Mouse (Mus musculus) forebrain, embryonic 15.5 days (tissue): Measurements from ENCODE around the gene Vps16. TPM values are rescaled to one million over a fixed set of nuclear protein-coding genes. Genes with fewer than 3 reads are reported as not detected.

Experiments
- ATAC-seq: fragments of 200-750 bp; cut with Nextera tagmentation; replicated peaks from 2 replicates; pipeline ENCODE4 v1.8.0; 2017; ENCODE audit warnings: mild to moderate bottlenecking, moderate TSS enrichment, moderate library complexity
- H3K27ac ChIP-seq: fragments of 300-500 bp; sonication (generic); replicated peaks from 2 replicates; pipeline ENCODE4 v1.5.1; 2015; ENCODE audit warnings: mild to moderate bottlenecking, inconsistent platforms
- H3K27me3 ChIP-seq: fragments of 300-500 bp; sonication (generic); 2 replicates; pipeline ENCODE4 v1.6.1; 2015; ENCODE audit warnings: inconsistent platforms
- H3K36me3 ChIP-seq: fragments of 300-500 bp; sonication (generic); 2 replicates; pipeline ENCODE4 v1.6.1; 2015; ENCODE audit warnings: mild to moderate bottlenecking, inconsistent platforms
- H3K4me1 ChIP-seq: fragments of 300-500 bp; sonication (generic); 2 replicates; pipeline ENCODE4 v1.6.1; 2015; ENCODE audit warnings: inconsistent platforms
- H3K4me2 ChIP-seq: fragments of 300-500 bp; sonication (generic); replicated peaks from 2 replicates; pipeline ENCODE4 v1.6.1; 2015; ENCODE audit warnings: mild to moderate bottlenecking, inconsistent platforms
- H3K4me3 ChIP-seq: fragments of 300-500 bp; sonication (generic); 2 replicates; pipeline ENCODE4 v1.5.1; 2015; ENCODE audit warnings: mild to moderate bottlenecking, inconsistent platforms
- H3K9ac ChIP-seq: fragments of 300-500 bp; sonication (generic); replicated peaks from 2 replicates; pipeline ENCODE4 v1.6.1; 2015; ENCODE audit warnings: mild to moderate bottlenecking, inconsistent platforms
- H3K9me3 ChIP-seq: fragments of 300-500 bp; sonication (generic); 2 replicates; pipeline ENCODE4 v1.6.1; 2016; ENCODE audit warnings: inconsistent platforms
- WGBS: fragments of 180-500 bp; shearing (Covaris S2); methylation state at CpG from one replicate; pipeline ENCODE4 v1.1.7; 2015; ENCODE audit warnings: mixed read lengths; 5-methylcytosine and 5-hydroxymethylcytosine counted together
- polyA plus RNA-seq: library from polyadenylated mRNA; unstranded; fragments of >200 nt; fragmentation: Nextera tagmentation; extraction: Ambion mirVana; gene quantifications from 2 replicates; pipeline ENCODE4 v1.2.1, GENCODE M21; 2015

The Vps16 gene
- polyA plus RNA-seq, 1 experiment from 2014 or later = 119 TPM

- no peaks in the 10 kb centered on the region for H3K9me3 ChIP-seq
- ATAC-seq = no peak
- H3K4me2 ChIP-seq = no peak overlapping the region
- WGBS = 47% methylated on average over 2 of the region's 2 CpGs
- H3K36me3 ChIP-seq = 0 out of 2 replicates have a peak, but pooled peaks cover 6% of the 10 kb centered on the region
- no peak overlapping the region for H3K9ac ChIP-seq
- H3K27ac ChIP-seq = no peak overlapping the region
- H3K4me3 ChIP-seq = no peak overlapping the region
- H3K27me3 ChIP-seq = no peaks in the 10 kb centered on the region
- H3K4me1 ChIP-seq = peaks cover 25% of the 10 kb centered on the region
Measured at GRCm38 (mm10) chr2:130429851-130430250, 5.7 kb downstream of the Vps16 start.

- H3K36me3 ChIP-seq = 0 out of 2 replicates have a peak, but pooled peaks cover 6% of the 10 kb centered on the region
- ATAC-seq = no peak
- no peak overlapping the region for H3K4me3 ChIP-seq
- no peaks in the 10 kb centered on the region for H3K27me3 ChIP-seq
- no peak overlapping the region for H3K4me2 ChIP-seq
- H3K9ac ChIP-seq = no peak overlapping the region
- H3K4me1 ChIP-seq = peaks cover 19% of the 10 kb centered on the region
- 88% methylated on average over 3 of the region's 3 CpGs for WGBS
- no peaks in the 10 kb centered on the region for H3K9me3 ChIP-seq
- H3K27ac ChIP-seq = no peak overlapping the region
Measured at GRCm38 (mm10) chr2:130430484-130430883, 6.3 kb downstream of the Vps16 start.

- H3K27ac ChIP-seq = no peak overlapping the region
- peak; percentile 63; the same call in 1 of the 2 replicates for ATAC-seq
- no peaks in the 10 kb centered on the region for H3K27me3 ChIP-seq
- no peak overlapping the region for H3K4me2 ChIP-seq
- H3K9me3 ChIP-seq = no peaks in the 10 kb centered on the region
- no peak overlapping the region for H3K9ac ChIP-seq
- H3K4me3 ChIP-seq = no peak overlapping the region
- 0 out of 2 replicates have a peak, but pooled peaks cover 6% of the 10 kb centered on the region for H3K36me3 ChIP-seq
- peaks cover 14% of the 10 kb centered on the region; the same call in 1 of the 2 replicates for H3K4me1 ChIP-seq
- WGBS = 76% methylated on average over 3 of the region's 3 CpGs
Measured at GRCm38 (mm10) chr2:130432157-130432556, 8.0 kb downstream of the Vps16 start.

DNA sequence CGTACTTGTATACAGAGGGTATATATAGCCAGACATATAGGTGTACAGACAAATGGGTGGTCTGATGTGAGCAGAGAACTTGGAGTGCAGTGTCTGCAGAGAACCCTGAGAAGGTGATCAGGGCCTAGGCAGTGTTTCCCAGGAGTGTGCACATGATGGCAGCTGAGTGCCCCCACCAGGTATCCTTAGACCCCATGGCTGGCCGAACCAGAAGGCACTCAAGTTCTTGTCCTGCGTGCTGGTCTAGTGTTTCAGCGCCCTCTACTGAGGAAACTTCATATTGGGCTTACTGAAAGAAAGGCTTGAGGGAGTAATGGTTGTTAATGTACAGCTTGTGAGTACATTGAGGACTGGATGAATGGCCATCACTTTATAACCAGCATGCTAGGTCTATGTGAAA is 9.0 kb downstream of the Vps16 start:
- Histone ChIP-seq H3K4me3 (no peak overlapping the region), H3K4me2 (no peak overlapping the region), H3K4me1 (peaks cover 14% of the 10 kb centered on the region; the same call in 1 of the 2 replicates), H3K9me3 (no peaks in the 10 kb centered on the region), H3K9ac (no peak overlapping the region), H3K27ac (no peak overlapping the region), H3K36me3 (peaks cover 10% of the 10 kb centered on the region), H3K27me3 (no peaks in the 10 kb centered on the region)
- WGBS = 24% methylated on average over 4 of the region's 4 CpGs
- peak; percentile 41; the same call in 1 of the 2 replicates for ATAC-seq

DNA sequence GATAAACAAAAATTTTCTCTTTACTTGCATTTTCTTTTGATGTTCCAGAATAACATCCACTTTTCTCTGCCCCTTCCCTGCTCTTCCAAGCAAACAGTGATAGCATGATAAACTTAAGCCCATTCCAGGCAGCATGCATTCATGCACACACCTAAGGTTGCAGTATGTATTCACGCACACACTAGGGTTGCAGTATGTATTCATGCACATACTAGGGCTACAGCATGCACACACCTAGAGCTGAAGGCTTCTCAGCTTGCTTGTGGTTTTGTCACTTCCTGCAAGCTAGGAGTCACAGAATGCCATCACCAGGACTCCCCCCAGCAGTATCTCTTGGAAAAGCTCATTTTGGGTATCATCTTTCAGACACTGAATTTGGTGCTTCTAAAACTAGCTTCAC is 12.6 kb downstream of the Vps16 start:
- H3K4me2 ChIP-seq = no peak overlapping the region
- peaks cover 44% of the 10 kb centered on the region for H3K36me3 ChIP-seq
- no peaks in the 10 kb centered on the region for H3K27me3 ChIP-seq
- no peak overlapping the region for H3K27ac ChIP-seq
- peaks cover 6% of the 10 kb centered on the region; the same call in 1 of the 2 replicates for H3K4me1 ChIP-seq
- no peaks in the 10 kb centered on the region for H3K9me3 ChIP-seq
- no peak for ATAC-seq
- WGBS = 91% methylated on average over 1 of the region's 1 CpGs
- H3K4me3 ChIP-seq = no peak overlapping the region
- H3K9ac ChIP-seq = no peak overlapping the region

GRCm38 (mm10) chr2:130438861-130439260 is 14.7 kb downstream of the Vps16 start:
- H3K9me3 ChIP-seq = no peaks in the 10 kb centered on the region
- 98% methylated on average over 3 of the region's 3 CpGs for WGBS

DNA sequence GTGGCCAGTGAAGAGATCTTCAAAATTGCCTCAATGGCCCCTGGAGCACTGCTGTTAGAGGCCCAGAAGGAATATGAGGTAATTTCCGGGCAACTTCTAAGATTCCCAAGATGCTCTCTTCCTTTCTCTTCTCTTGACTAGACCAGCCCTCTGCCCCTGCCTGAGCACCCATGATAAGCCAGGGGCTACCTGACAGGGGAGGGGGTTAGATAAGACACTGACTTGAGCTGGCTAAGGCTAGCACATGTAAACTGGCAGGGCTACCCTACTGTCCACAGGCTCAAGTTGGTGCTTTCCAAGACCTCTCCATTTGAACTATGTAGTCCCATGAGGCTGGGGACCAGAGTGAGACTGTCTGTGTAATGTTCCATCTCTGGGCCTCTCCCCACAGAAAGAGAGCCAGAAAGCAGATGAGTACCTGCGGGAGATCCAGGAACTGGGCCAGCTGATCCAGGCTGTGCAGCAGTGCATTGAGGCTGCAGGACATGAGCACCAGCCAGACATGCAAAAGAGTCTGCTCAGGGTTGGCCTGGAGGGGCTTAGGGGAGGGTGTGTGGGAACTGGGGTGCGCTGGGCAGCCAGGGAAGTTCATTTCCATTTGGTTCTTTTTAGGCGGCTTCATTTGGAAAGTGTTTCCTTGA is 15.8 kb downstream of the Vps16 start:
- WGBS = 97% methylated on average over 4 of the region's 4 CpGs
- H3K27me3 ChIP-seq = no peaks in the 10 kb centered on the region
- H3K4me1 ChIP-seq = no peaks in the 10 kb centered on the region
- no peak overlapping the region for H3K4me2 ChIP-seq
- H3K36me3 ChIP-seq = peaks cover 69% of the 10 kb centered on the region
- H3K9ac ChIP-seq = no peak overlapping the region
- ATAC-seq = no peak
- no peak overlapping the region for H3K27ac ChIP-seq
- no peaks in the 10 kb centered on the region for H3K9me3 ChIP-seq
- H3K4me3 ChIP-seq = no peak overlapping the region

More at GRCm38 (mm10) chr2:130438861-130439260, 14.7 kb downstream of the Vps16 start:
- H3K27ac ChIP-seq = no peak overlapping the region
- H3K9ac ChIP-seq = no peak overlapping the region
- no peak for ATAC-seq
- peaks cover 61% of the 10 kb centered on the region for H3K36me3 ChIP-seq
- H3K4me2 ChIP-seq = no peak overlapping the region
- no peaks in the 10 kb centered on the region for H3K27me3 ChIP-seq
- H3K4me1 ChIP-seq = no peaks in the 10 kb centered on the region
- H3K4me3 ChIP-seq = no peak overlapping the region

- H3K4me2 ChIP-seq = no peak overlapping the region
- no peak overlapping the region for H3K4me3 ChIP-seq
- ATAC-seq = no peak
- H3K4me1 ChIP-seq = no peaks in the 10 kb centered on the region
- no peaks in the 10 kb centered on the region for H3K27me3 ChIP-seq
- H3K9me3 ChIP-seq = no peaks in the 10 kb centered on the region
- H3K9ac ChIP-seq = no peak overlapping the region
- peaks cover 75% of the 10 kb centered on the region for H3K36me3 ChIP-seq
- 89% methylated on average over 10 of the region's 10 CpGs for WGBS
- no peak overlapping the region for H3K27ac ChIP-seq
Measured at GRCm38 (mm10) chr2:130442162-130442561, 18.0 kb downstream of the Vps16 start.

DNA sequence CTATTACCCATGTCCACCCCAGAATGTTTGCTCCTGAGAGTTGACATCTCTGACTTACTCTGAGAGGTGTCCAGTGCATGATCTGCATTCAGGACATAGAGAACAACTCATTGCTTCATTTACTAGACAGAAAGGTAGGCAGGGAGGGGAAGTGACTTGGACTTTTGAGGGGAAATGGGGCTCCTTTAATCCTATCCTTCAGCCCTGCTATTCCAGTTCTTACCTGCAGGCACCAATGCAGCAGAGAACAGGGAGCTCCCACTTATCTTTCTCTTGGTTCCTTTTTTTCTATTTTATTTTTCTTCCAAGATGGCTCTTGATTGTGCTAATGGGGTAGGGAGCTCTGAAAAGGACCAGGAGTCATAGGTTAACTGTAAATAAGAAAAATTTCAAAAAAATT is 24.3 kb downstream of the Vps16 start:
- Histone ChIP-seq H3K4me2 (no peak overlapping the region), H3K4me1 (peaks cover 31% of the 10 kb centered on the region), H3K27me3 (no peaks in the 10 kb centered on the region), H3K9me3 (no peaks in the 10 kb centered on the region), H3K9ac (no peak overlapping the region), H3K27ac (no peak overlapping the region), H3K36me3 (peaks cover 17% of the 10 kb centered on the region), H3K4me3 (no peak overlapping the region)
- no peak for ATAC-seq

DNA sequence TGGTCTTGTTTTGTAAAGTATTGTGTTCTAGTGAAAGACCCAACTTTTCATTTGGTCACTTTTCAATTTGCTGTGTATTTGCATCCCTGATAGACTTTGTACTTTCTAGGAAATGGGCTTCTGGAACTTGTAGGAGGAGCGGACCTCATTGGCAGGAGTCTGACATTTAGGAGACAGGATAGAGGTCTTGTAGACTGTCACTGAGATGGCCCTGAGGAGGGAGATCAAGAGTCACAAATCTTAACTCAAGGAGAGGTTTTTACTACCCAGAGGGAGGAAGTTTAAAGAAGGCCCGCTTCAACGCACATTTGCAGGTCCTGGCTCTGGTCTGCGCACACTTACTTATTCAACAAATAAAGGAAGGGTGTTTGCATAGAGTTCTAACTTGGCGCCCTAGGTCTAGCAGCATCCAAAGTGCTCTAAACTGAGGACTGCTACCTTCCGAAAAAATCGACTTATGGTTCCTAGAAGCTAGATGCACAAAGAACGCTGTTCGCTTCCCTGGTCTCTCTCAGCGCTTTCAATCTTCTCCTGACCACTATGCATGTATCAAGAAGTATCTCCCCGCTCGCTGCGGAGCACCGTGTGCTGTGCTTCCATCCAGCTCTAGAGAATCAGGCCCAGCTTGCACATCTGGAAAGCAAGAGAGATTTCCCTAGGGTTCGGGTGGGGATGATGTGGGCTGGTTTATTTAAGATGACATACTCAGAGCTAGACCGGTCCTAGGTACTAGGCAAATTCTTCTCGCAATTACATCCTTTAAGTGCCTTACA is 25.1 kb downstream of the Vps16 start:
- 9% methylated on average over 17 of the region's 17 CpGs for WGBS
- peaks cover 35% of the 10 kb centered on the region for H3K4me1 ChIP-seq
- H3K9me3 ChIP-seq = no peaks in the 10 kb centered on the region
- no peaks in the 10 kb centered on the region for H3K27me3 ChIP-seq
- no peak overlapping the region for H3K27ac ChIP-seq
- peaks cover 10% of the 10 kb centered on the region; the same call in 1 of the 2 replicates for H3K36me3 ChIP-seq
- ATAC-seq = peak; percentile 12
- peak overlapping the region; percentile 75 for H3K4me2 ChIP-seq
- peak overlapping the region; percentile 74 for H3K9ac ChIP-seq
- peak overlapping the region; percentile 89 for H3K4me3 ChIP-seq

GRCm38 (mm10) chr2:130449794-130450433 is 25.8 kb downstream of the Vps16 start, which contains the start of gene Ptpra:
Gene Ptpra, plus strand, starts transcription at chr2:130450278.
- H3K4me2 ChIP-seq = peak within 1 kb of the TSS; percentile 75
- H3K36me3 ChIP-seq = 0 out of 2 replicates have a peak, but pooled peaks cover 6% of the 10 kb centered on the region
- peak within 1 kb of the TSS; percentile 88 for H3K27ac ChIP-seq
- no peaks in the 10 kb centered on the region for H3K27me3 ChIP-seq
- H3K9me3 ChIP-seq = no peaks in the 10 kb centered on the region
- peaks cover 42% of the 10 kb centered on the region for H3K4me1 ChIP-seq
- peak; percentile 98 for ATAC-seq
- H3K9ac ChIP-seq = peak within 1 kb of the TSS; percentile 74
- H3K4me3 ChIP-seq = peak within 1 kb of the TSS; percentile 89
- 1% methylated on average over 34 of the region's 50 CpGs for WGBS

DNA sequence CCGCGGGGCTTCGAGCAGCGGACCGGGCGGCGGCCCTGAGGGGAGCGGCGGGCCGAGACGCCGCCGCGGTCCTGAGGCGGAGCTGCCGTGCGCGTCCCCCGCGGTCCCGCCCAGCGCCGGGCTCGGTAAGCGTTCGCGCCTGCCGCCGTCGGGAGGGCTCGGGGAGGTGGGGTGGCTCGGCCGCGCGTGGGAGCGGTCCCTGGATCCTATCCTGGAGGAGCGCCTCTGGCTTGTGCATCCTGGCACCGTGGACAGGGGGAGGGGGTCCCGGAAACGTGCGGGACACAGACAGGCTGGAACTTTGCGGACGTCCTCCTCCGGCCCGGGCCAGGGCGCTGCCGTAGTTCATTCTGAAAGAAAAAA is 26.3 kb downstream of the Vps16 start:
- ATAC-seq = peak; percentile 89
- Histone ChIP-seq H3K27me3 (no peaks in the 10 kb centered on the region), H3K4me1 (peaks cover 46% of the 10 kb centered on the region), H3K4me3 (peak overlapping the region; percentile 89), H3K4me2 (peak overlapping the region; percentile 75), H3K27ac (peak overlapping the region; percentile 88), H3K9me3 (no peaks in the 10 kb centered on the region), H3K36me3 (0 out of 2 replicates have a peak, but pooled peaks cover 2% of the 10 kb centered on the region), H3K9ac (peak overlapping the region; percentile 74)
- WGBS = 1% methylated on average over 43 of the region's 47 CpGs
